Mouse (Mus musculus): ENCODE measurements around the gene Cdh3.
"Not testable (repeated sequence)": the region's sequence is repeated elsewhere in the genome, so short reads cannot be mapped to it uniquely, and the experiment has no call there.

The Cdh3 gene

GRCm38 (mm10) chr8:106571551-106572172 lies 61.0 kb downstream of the Cdh3 start:
- no peak for DNase-seq (ENCODE audit: low read depth)

GRCm38 (mm10) chr8:106572175-106572574 lies 61.5 kb downstream of the Cdh3 start:
- DNase-seq (ENCODE audit: low read depth): not testable (repeated sequence)

GRCm38 (mm10) chr8:106573168-106573567 lies 62.5 kb downstream of the Cdh3 start, which contains the start of gene Gm10073:
TSS of gene Gm10073 (minus strand) at chr8:106573461.
- DNase-seq (ENCODE audit: low read depth): not testable (repeated sequence)

GRCm38 (mm10) chr8:106574283-106574682 lies 63.6 kb downstream of the Cdh3 start:
- DNase-seq (ENCODE audit: low read depth): no peak

- no peak for DNase-seq (ENCODE audit: low read depth)
Observed at GRCm38 (mm10) chr8:106576849-106577555, 66.3 kb downstream of the Cdh3 start.

GRCm38 (mm10) chr8:106579510-106579909 lies 68.8 kb downstream of the Cdh3 start:
- no peak for DNase-seq (ENCODE audit: low read depth)

GRCm38 (mm10) chr8:106581344-106582088 lies 70.8 kb downstream of the Cdh3 start:
- DNase-seq (ENCODE audit: low read depth): no peak

GRCm38 (mm10) chr8:106584942-106585670 lies 74.4 kb downstream of the Cdh3 start:
- no peak for DNase-seq (ENCODE audit: low read depth)

- DNase-seq (ENCODE audit: low read depth): no peak
Observed at GRCm38 (mm10) chr8:106585671-106586037, 75.0 kb downstream of the Cdh3 start.

- no peak for DNase-seq (ENCODE audit: low read depth)
Observed at GRCm38 (mm10) chr8:106586896-106587295, 76.2 kb downstream of the Cdh3 start.

GRCm38 (mm10) chr8:106588443-106589431 lies 78.0 kb downstream of the Cdh3 start:
- no peak for DNase-seq (ENCODE audit: low read depth)

- no peak for DNase-seq (ENCODE audit: low read depth)
Observed at GRCm38 (mm10) chr8:106592458-106592857, 81.8 kb downstream of the Cdh3 start.

- DNase-seq (ENCODE audit: low read depth): not testable (repeated sequence)
Observed at GRCm38 (mm10) chr8:106595623-106596022, 84.9 kb downstream of the Cdh3 start.

- DNase-seq (ENCODE audit: low read depth): no peak
Observed at GRCm38 (mm10) chr8:106597067-106597466, 86.4 kb downstream of the Cdh3 start.

GRCm38 (mm10) chr8:106599265-106599979 lies 88.7 kb downstream of the Cdh3 start:
- no peak for DNase-seq (ENCODE audit: low read depth)

- no peak for DNase-seq (ENCODE audit: low read depth)
Observed at GRCm38 (mm10) chr8:106603131-106603819, 92.6 kb downstream of the Cdh3 start, which contains the start of gene Cdh1. TSS of gene Cdh1 (plus strand) at chr8:106603351.

- DNase-seq (ENCODE audit: low read depth): no peak
Observed at GRCm38 (mm10) chr8:106603933-106604332, 93.2 kb downstream of the Cdh3 start.

- DNase-seq (ENCODE audit: low read depth): no peak
Observed at GRCm38 (mm10) chr8:106605657-106606056, 95.0 kb downstream of the Cdh3 start.

- no peak for DNase-seq (ENCODE audit: low read depth)
Observed at GRCm38 (mm10) chr8:106606121-106606520, 95.4 kb downstream of the Cdh3 start.
